Mouse (Mus musculus): ENCODE results near the gene Abhd12b. TPM values are rescaled to one million over a fixed set of nuclear protein-coding genes. Genes with fewer than 3 reads are reported as not detected.

The Abhd12b gene
- polyA plus RNA-seq, 1 experiment from 2014 or later, result not detected

DNA sequence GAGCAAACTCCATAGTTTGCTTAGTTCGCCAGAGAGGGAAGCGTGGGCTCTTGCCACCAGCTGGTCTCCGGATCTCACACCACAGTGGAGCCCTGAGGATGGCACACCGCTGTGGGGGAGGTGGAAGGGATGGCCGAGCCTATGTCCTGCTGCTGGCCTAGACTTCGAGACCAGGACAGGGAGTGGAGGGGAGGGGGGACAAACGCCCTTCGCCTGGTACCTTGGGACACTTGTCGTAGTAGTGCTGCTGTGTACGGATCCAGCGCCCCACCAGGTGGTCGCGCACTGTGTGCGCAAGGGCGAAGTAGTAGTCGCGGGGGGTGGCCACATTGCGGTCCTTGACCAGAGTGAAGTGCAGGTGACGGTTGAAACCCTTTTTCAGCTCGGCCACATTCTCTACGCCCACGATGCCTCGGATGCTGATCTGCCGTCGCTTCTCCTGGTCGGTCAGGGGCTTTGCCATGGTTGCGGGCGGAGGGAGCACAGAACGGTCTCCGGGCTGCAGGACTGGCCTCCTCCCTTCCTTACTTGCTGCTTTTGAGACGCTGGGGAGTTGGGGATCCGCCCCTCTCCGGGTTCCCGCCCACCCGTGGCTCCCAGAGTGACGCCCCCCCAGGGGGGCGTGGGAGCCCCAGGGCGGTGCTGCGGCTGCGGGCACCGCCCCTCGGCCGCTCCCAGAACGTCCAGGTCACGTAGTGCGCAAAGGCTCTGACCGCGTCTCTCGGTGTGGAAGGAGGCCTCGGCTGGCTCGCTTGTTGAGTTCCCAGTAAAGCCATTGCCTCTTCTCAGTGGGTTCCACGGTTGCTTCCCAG is 73.4 kb downstream of the Abhd12b start:
- no peak overlapping the region for H3K27ac ChIP-seq (ENCODE audit: low read depth, low read length)
- WGBS, result under 1% methylated on average over 52 of the region's 52 CpGs

DNA sequence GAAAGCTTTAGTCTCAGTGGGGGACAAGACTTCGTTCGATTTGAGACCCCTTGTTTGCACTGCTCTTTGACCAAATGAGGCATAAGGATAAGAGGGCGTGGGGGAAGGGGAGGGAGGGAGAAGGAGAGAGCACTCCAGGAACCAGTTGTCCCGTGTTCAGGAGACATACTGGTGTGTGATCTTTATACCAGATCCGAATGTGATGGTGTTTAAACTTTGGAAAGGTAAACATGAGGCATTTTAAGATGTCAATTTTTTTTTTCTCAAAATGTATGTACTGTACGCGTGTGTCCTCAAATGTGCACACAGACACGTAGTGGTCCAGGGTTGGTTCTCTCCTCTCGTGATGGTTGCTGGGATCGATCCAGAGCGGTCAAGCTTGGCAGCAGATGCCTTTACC is 74.2 kb downstream of the Abhd12b start:
- peaks cover 6% of the 10 kb centered on the region for H3K27me3 ChIP-seq (ENCODE audit: control insufficient read depth, insufficient read depth, low read length)
- no peak overlapping the region for H3K4me3 ChIP-seq (ENCODE audit: low read depth, low read length)
- DNase-seq (ENCODE audit: low spot score, missing footprints) (peak; percentile 85), ATAC-seq (ENCODE audit: low FRiP score) (no peak)
- no peaks in the 10 kb centered on the region for H3K9me3 ChIP-seq (ENCODE audit: control insufficient read depth, low read length)
- H3K4me1 ChIP-seq (ENCODE audit: control insufficient read depth, insufficient read depth, low read length), result peaks cover 7% of the 10 kb centered on the region; the same call in 1 of the 2 replicates
- no peak overlapping the region; the same call in 1 of the 2 replicates for H3K9ac ChIP-seq (ENCODE audit: low read length)
- no peaks in the 10 kb centered on the region for H3K36me3 ChIP-seq (ENCODE audit: control insufficient read depth, insufficient read depth, low read length)
- H3K4me2 ChIP-seq, result peak overlapping the region; percentile 79
- no peak overlapping the region for H3K27ac ChIP-seq (ENCODE audit: low read depth, low read length)
- 62% methylated on average over 11 of the region's 11 CpGs for WGBS

More for the DNA sequence above, 73.4 kb downstream of the Abhd12b start:
- Histone ChIP-seq H3K27me3 (ENCODE audit: control insufficient read depth, insufficient read depth, low read length) (peaks cover 6% of the 10 kb centered on the region), H3K9ac (ENCODE audit: low read length) (peak overlapping the region; percentile 58), H3K4me1 (ENCODE audit: control insufficient read depth, insufficient read depth, low read length) (peaks cover 7% of the 10 kb centered on the region; the same call in 1 of the 2 replicates), H3K9me3 (ENCODE audit: control insufficient read depth, low read length) (no peaks in the 10 kb centered on the region), H3K36me3 (ENCODE audit: control insufficient read depth, insufficient read depth, low read length) (no peaks in the 10 kb centered on the region), H3K4me2 (peak overlapping the region; percentile 79), H3K4me3 (ENCODE audit: low read depth, low read length) (peak overlapping the region; percentile 39)
- peak; percentile 95 for DNase-seq (ENCODE audit: low spot score, missing footprints)
- ATAC-seq (ENCODE audit: low FRiP score), result peak; percentile 82

DNA sequence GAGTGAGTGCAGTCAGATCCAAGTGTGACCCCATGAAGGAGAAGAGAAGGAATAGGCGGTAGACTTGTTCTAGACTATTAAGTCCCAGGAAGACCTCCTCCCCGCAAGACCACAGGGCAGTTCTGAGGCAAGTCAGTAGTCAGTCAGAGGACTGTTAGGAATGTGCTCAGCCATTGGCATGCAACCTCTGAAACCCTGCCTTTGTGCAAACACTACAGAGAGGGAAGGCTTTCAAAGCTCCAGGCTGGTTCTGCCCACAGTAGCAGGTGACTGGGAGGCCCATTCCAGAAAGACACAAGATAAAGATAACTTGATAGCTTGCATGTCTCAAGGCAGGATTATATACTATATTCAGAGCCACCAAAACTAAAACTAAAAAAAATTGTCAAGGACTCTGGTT is 77.4 kb downstream of the Abhd12b start, which contains the start of gene Pygl:
TSS of gene Pygl (minus strand) at position 195 of the 400 bp plus-strand sequence.
- WGBS, result 68% methylated on average over 2 of the region's 2 CpGs
- H3K4me3 ChIP-seq (ENCODE audit: low read depth, low read length), result no peak within 1 kb of the TSS
- H3K9ac ChIP-seq (ENCODE audit: low read length), result no peak within 1 kb of the TSS
- H3K4me1 ChIP-seq (ENCODE audit: control insufficient read depth, insufficient read depth, low read length), result peaks cover 7% of the 10 kb centered on the region; the same call in 1 of the 2 replicates
- peak within 1 kb of the TSS; percentile 20; the same call in 1 of the 2 replicates for H3K27ac ChIP-seq (ENCODE audit: low read depth, low read length)
- ATAC-seq (ENCODE audit: low FRiP score) (no peak), DNase-seq (ENCODE audit: low spot score, missing footprints) (no peak)
- no peak within 1 kb of the TSS for H3K4me2 ChIP-seq
- H3K9me3 ChIP-seq (ENCODE audit: control insufficient read depth, low read length), result no peaks in the 10 kb centered on the region
- no peaks in the 10 kb centered on the region for H3K36me3 ChIP-seq (ENCODE audit: control insufficient read depth, insufficient read depth, low read length)
- peaks cover 6% of the 10 kb centered on the region for H3K27me3 ChIP-seq (ENCODE audit: control insufficient read depth, insufficient read depth, low read length)

DNA sequence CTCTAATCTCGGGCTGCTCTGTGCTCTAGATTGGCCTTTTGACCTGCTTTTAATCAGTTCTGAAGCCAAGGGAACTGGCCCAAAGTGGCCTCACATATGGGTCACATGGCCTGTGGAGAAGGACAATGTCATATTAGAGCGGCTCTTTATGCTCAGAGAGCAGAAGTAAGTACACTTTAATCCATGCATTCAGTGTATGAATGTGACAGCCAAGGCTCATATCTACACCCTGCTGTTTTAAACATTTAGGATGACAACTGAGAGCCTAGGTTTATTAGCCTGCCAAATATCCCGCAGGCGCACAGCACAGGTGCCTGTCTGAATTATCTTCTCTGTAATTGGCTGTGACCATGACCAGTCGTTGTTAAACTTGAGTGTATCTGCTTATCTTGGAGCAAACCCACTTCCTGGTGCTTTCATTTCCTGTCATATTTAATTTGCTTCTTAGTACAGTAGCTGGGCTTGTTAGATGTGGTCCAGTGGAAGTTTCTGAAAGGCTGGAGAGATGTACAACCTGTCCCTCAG is 78.1 kb downstream of the Abhd12b start:
- no peak for DNase-seq (ENCODE audit: low spot score, missing footprints)
- H3K27me3 ChIP-seq (ENCODE audit: control insufficient read depth, insufficient read depth, low read length), result peaks cover 2% of the 10 kb centered on the region
- 46% methylated on average over 5 of the region's 5 CpGs for WGBS

More for the DNA sequence above, 78.1 kb downstream of the Abhd12b start:
- no peaks in the 10 kb centered on the region for H3K9me3 ChIP-seq (ENCODE audit: control insufficient read depth, low read length)
- ATAC-seq (ENCODE audit: low FRiP score), result no peak
- no peak overlapping the region for H3K9ac ChIP-seq (ENCODE audit: low read length)
- H3K36me3 ChIP-seq (ENCODE audit: control insufficient read depth, insufficient read depth, low read length), result no peaks in the 10 kb centered on the region
- H3K4me2 ChIP-seq, result no peak overlapping the region
- no peak overlapping the region for H3K27ac ChIP-seq (ENCODE audit: low read depth, low read length)
- no peak overlapping the region for H3K4me3 ChIP-seq (ENCODE audit: low read depth, low read length)
- H3K4me1 ChIP-seq (ENCODE audit: control insufficient read depth, insufficient read depth, low read length), result peaks cover 7% of the 10 kb centered on the region; the same call in 1 of the 2 replicates

Other genes with a start within 250 kb of the Abhd12b start
- 7.8 and 8.0 TPM in 2 replicates for gene Sav1, start 167.1 kb upstream of the Abhd12b start, polyA plus RNA-seq (2014; fragmentation: Nextera tagmentation; extraction: Ambion mirVana)
- 10.0 and 11.1 TPM in 2 replicates for gene Nin, start 40.4 kb upstream of the Abhd12b start, polyA plus RNA-seq (2014; fragmentation: Nextera tagmentation; extraction: Ambion mirVana)
- 7.6 and 8.0 TPM in 2 replicates for gene Pygl, start 77.3 kb downstream of the Abhd12b start, polyA plus RNA-seq (2014; fragmentation: Nextera tagmentation; extraction: Ambion mirVana)
- gene Trim9, start 193.5 kb downstream of the Abhd12b start, polyA plus RNA-seq (2014; fragmentation: Nextera tagmentation; extraction: Ambion mirVana), result 26.8 and 28.4 TPM in 2 replicates